In genomic region chr6:58772014-58772413, GRCm38 (mm10) we compare ENCODE assay signal across 10 mouse cellular contexts. TPM values are rescaled to one million over a fixed set of nuclear protein-coding genes. Genes with fewer than 3 reads are reported as not detected.
DNase-seq lines count a peak whose midpoint lies in the region; ATAC-seq and TF ChIP-seq lines count a peak whose summit lies in the region.
"Had no signal": no experiment of that assay in that cellular context is flagged by ENCODE, and none has a peak within 500 bp of the region (broad histone marks: within the 10 kb centered on the region; RNA-seq: fewer than 3 reads in every experiment).

No protein-coding gene starts in this region.

- H3K27ac ChIP-seq in layer of hippocampus, adult 2 months: no peak overlapping the region
- no peak overlapping the region for H3K27ac ChIP-seq in neural tube, embryonic 12.5 days
- H3K27ac ChIP-seq: heart, embryonic 15.5 days; neural tube, embryonic 13.5 days had no signal

- H3K4me2 ChIP-seq in neural tube, embryonic 12.5 days (replicated peaks): no peak overlapping the region
- H3K4me2 ChIP-seq: heart, embryonic 15.5 days; neural tube, embryonic 13.5 days had no signal

- 5% methylated on average over 1 of the region's 1 CpGs for WGBS in neural tube, embryonic 12.5 days

- TF ChIP-seq CTCF in layer of hippocampus, adult 2 months (conservative IDR thresholded peaks at IDR 0.05): peak; percentile 95

- no peak overlapping the region for H3K9ac ChIP-seq in neural tube, embryonic 12.5 days
- H3K9ac ChIP-seq: heart, embryonic 15.5 days; neural tube, embryonic 13.5 days had no signal

- H3K4me1 ChIP-seq in neural tube, embryonic 12.5 days: no peaks in the 10 kb centered on the region
- H3K4me1 ChIP-seq: neural tube, embryonic 13.5 days had no signal

- no peaks in the 10 kb centered on the region for H3K27me3 ChIP-seq in neural tube, embryonic 12.5 days (replicated peaks)
- H3K27me3 ChIP-seq: heart, embryonic 15.5 days; neural tube, embryonic 13.5 days had no signal

- peak; percentile 31; the same call in 1 of the 2 replicates for ATAC-seq in cerebellum, adult (ENCODE audit: insufficient number of reproducible peaks, low FRiP score, low TSS enrichment)
- ATAC-seq in granulocyte monocyte progenitor cell, adult 5-6 weeks (replicated peaks; ENCODE audit: poor library complexity, severe bottlenecking): peak; percentile 78
- ATAC-seq in neural tube, embryonic 12.5 days (ENCODE audit: low FRiP score, low read depth): 0 out of 2 replicates have a peak, but pooled peaks have one; percentile 58

- H3K4me3 ChIP-seq in layer of hippocampus, adult 2 months: no peak overlapping the region
- no peak overlapping the region for H3K4me3 ChIP-seq in neural tube, embryonic 12.5 days
- H3K4me3 ChIP-seq: heart, embryonic 15.5 days; neural tube, embryonic 13.5 days had no signal

- DNase-seq in cerebellum, adult 11-12 months: no peak
- DNase-seq in thymus, postnatal 0 days (ENCODE audit: low spot score): peak; percentile 8
- no peak for DNase-seq in thymus, postnatal 4 days
- peak; percentile 33 to 41 for DNase-seq in layer of hippocampus, adult 2 months (ENCODE audit: low spot score in 2 of 2)
- DNase-seq in gastrocnemius, adult 8-10 months (ENCODE audit: low spot score in 2 of 2): no peak

- H3K36me3 ChIP-seq in neural tube, embryonic 12.5 days: no peaks in the 10 kb centered on the region
- H3K36me3 ChIP-seq: heart, embryonic 15.5 days; neural tube, embryonic 13.5 days had no signal

- no peaks in the 10 kb centered on the region for H3K9me3 ChIP-seq in neural tube, embryonic 12.5 days
- H3K9me3 ChIP-seq: heart, embryonic 15.5 days; neural tube, embryonic 13.5 days had no signal

RNA-seq across cellular contexts. Expression of gene Herc3, which starts 59.3 kb away (rescaled TPM):
- 13.6 and 16.2 TPM in 2 replicates for polyA plus RNA-seq in thymus, postnatal 0 days (2015; fragmentation: Nextera tagmentation; extraction: Ambion mirVana)
- 3.2 and 3.6 TPM in 2 replicates for total RNA-seq in granulocyte monocyte progenitor cell, adult 5-6 weeks (2014; fragmentation: Nextera tagmentation)
- total RNA-seq in granulocyte monocyte progenitor cell, adult 5-6 weeks (2017): 5.8 and 7.5 TPM in 2 replicates
- 100 to 1,000 TPM; 245 to 249 TPM for total RNA-seq in layer of hippocampus, adult 2 months (2021)
- 15.9 and 16.4 TPM in 2 replicates for polyA plus RNA-seq in neural tube, embryonic 12.5 days (2016; fragmentation: Nextera tagmentation; extraction: Ambion mirVana)
- total RNA-seq in gastrocnemius, adult 8-10 months (2022): 10 to 100 TPM; 20.6 to 60.0 (median 34.2) TPM

Comparison
In these comparisons a context has a peak if more than half of its experiments do, and no peak if none do; other contexts are left out.
1. DNase-seq: peak in thymus, postnatal 0 days (single experiment) and layer of hippocampus, adult 2 months (2 of 2); none in cerebellum, adult 11-12 months (single experiment), thymus, postnatal 4 days (single experiment) and gastrocnemius, adult 8-10 months (0 of 2).
2. RNA of gene Herc3, which starts 59.3 kb away (total RNA-seq): 245 to 249 TPM in layer of hippocampus, adult 2 months; 20.6 to 60.0 TPM in gastrocnemius, adult 8-10 months and 3.2 to 7.5 TPM in granulocyte monocyte progenitor cell, adult 5-6 weeks; every median in the first group is over 4 times any median in the second.
3. Peak in every context shown above with its lines, with median percentiles within 50 percentile points of each other: ATAC-seq.